Mouse (Mus musculus) c-Kit-positive CD71-negative TER-119-negative erythroid progenitor cells, embryonic 14.5 days (primary cell): ENCODE data around the gene Sfxn5.

ENCODE experiments used
- DNase-seq: peaks from one replicate; pipeline ENCODE4 v3.0.0-alpha.2; 2013; ENCODE audit warnings: low read depth

The Sfxn5 gene

GRCm38 (mm10) chr6:85333732-85334131 lies 510 bp upstream of the Sfxn5 start:
- DNase-seq, result peak; percentile 17

GRCm38 (mm10) chr6:85332351-85332999 lies 747 bp downstream of the Sfxn5 start:
- no peak for DNase-seq

GRCm38 (mm10) chr6:85331736-85332135 lies 1.5 kb downstream of the Sfxn5 start:
- DNase-seq, result no peak

GRCm38 (mm10) chr6:85331221-85331735 lies 1.9 kb downstream of the Sfxn5 start:
- DNase-seq, result no peak

- DNase-seq, result no peak
Measured at GRCm38 (mm10) chr6:85329666-85330185, 3.5 kb downstream of the Sfxn5 start.

GRCm38 (mm10) chr6:85326564-85326963 lies 6.7 kb downstream of the Sfxn5 start:
- DNase-seq, result no peak

GRCm38 (mm10) chr6:85325109-85325508 lies 8.1 kb downstream of the Sfxn5 start:
- DNase-seq, result no peak

GRCm38 (mm10) chr6:85320445-85320866 lies 12.8 kb downstream of the Sfxn5 start:
- DNase-seq, result no peak

- no peak for DNase-seq
Measured at GRCm38 (mm10) chr6:85316211-85316610, 17.0 kb downstream of the Sfxn5 start.

GRCm38 (mm10) chr6:85314064-85314798 lies 19.0 kb downstream of the Sfxn5 start:
- DNase-seq, result no peak

GRCm38 (mm10) chr6:85307894-85308293 lies 25.3 kb downstream of the Sfxn5 start:
- no peak for DNase-seq

- DNase-seq, result no peak
Measured at GRCm38 (mm10) chr6:85306375-85306774, 26.8 kb downstream of the Sfxn5 start.

- no peak for DNase-seq
Measured at GRCm38 (mm10) chr6:85305826-85306225, 27.4 kb downstream of the Sfxn5 start.

- DNase-seq, result no peak
Measured at GRCm38 (mm10) chr6:85304966-85305365, 28.3 kb downstream of the Sfxn5 start.

GRCm38 (mm10) chr6:85302326-85303055 lies 30.7 kb downstream of the Sfxn5 start:
- no peak for DNase-seq

GRCm38 (mm10) chr6:85295384-85296167 lies 37.6 kb downstream of the Sfxn5 start:
- DNase-seq, result no peak

GRCm38 (mm10) chr6:85294004-85294379 lies 39.2 kb downstream of the Sfxn5 start:
- no peak for DNase-seq

- DNase-seq, result no peak
Measured at GRCm38 (mm10) chr6:85293255-85294003, 39.8 kb downstream of the Sfxn5 start.

GRCm38 (mm10) chr6:85290869-85291824 lies 42.1 kb downstream of the Sfxn5 start:
- DNase-seq, result no peak
